Mouse (Mus musculus) frontal cortex, postnatal 25 days (tissue): Measurements from ENCODE around the gene Hoxa13.

Experiments
- DNase-seq, 2 experiments: peaks; one replicate each; pipeline ENCODE4 v3.0.0; 2022; ENCODE audit warnings: low spot score in 2 of 2

Hoxa13 gene

DNA sequence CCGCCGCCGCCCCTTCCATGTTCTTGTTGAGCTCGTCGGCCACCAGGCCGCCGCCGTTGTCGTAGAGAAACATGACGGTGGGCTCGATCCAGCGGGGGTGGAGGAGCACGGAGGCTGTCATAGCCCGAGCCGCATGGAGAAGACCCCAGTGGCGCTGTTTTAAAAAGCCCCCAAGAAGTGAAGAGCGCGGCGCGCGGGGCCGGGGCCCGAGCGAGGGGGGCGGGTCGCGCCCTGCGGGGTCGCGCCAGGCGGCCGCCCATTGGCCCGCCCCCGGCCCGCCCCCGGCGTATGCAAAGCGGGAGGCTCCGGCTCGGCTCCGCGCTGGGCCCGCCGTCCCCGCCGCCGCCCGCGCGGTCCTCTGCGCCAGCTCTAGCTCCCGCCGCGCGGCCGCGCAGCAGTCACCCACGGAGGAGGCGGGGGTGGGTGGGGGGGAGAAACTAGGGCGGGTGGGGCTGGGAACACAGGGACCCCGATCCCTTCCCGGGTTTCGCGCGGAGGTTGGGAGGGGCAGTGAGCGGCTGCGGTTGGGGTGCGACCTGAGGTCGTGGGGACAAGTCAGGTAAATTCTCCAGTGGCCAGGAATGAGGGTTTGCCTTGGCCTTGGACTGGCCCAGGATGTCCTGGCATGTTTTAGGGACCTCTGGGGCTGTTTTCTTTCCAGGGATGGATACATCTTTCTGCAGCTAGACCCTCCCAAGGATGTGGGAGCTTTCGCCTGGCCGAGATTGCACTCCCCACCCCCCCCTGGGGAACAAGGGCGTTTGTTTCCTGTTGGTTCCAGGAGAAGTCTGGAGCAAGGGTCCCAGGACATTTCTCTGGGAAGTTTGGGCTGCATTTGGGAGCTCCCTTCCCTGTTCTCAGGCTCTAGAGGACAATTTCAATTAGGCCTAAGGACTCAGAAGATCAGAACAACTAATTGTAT is at the start of gene Hoxa13:
Hoxa13 (minus strand) TSS at position 227 of the 922 bp plus-strand sequence.
- DNase-seq = no peak

GRCm38 (mm10) chr6:52310366-52310765 is 49.7 kb upstream of the Hoxa13 start:
- no peak for DNase-seq

- no peak for DNase-seq
Observed at GRCm38 (mm10) chr6:52309766-52310165, 49.1 kb upstream of the Hoxa13 start.

DNA sequence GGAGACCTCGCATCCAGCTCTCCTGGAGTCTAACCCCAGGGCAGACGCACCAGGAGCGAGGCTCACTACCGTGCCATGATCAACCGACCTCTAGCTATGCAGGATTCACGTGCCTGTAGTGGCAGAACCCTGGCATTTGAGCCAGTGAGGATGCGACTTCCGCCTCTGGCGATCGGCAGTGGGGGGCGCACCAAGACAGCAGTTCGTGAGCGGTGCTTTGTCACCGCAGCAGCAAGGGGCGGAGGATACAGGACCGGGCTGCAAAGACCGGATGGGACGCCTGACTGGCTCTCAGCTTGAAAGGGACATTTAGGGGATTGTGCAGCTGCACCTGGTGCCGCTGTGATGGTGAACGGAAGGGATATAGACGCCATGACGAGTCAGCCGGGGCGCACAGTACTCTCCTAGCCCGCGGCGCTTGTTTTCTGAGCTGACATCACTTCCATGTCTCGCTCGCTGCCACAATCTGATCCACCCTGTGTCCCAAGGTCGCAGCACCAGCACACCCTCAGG is 45.3 kb upstream of the Hoxa13 start:
- peak; percentile 48 to 53 for DNase-seq

DNA sequence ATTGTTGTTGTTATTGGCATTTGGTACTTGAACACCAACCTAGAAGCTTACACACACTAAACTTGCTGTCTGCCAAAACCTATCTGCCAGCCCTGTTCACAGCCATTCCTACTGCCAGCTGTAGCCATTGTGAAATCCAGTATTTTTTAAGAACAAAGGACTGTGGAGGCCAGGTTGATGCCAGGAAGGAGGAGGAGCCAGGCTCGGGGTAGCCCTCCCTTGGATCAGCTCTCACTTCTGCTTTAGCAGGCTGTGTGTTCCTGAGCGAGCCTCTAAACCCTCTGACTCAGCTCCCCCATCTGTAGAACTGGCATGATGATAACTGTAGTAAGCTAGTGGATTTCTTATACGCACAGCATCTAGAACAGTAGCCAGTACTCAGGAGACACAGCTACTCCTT is 42.7 kb upstream of the Hoxa13 start:
- DNase-seq = no peak

DNA sequence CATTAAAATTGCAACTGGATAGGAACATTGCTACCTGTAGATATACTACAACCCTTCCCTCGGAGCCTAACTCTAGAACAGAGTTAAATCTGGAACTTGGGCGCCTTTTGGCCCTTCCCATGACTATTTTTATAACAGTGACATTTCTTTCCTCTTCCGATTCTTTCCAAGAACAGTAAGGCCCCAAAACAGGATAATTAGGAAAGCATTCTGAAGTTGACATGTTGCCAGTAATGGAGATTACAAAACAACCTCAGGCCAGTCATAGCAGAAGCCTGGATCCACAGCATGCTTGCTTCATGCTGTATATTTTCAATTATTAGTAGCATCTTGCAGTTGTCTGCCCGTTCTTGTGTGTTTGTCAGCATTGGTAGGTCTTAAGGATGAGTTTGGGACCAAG is 40.1 kb upstream of the Hoxa13 start:
- DNase-seq = no peak

- no peak for DNase-seq
Observed at GRCm38 (mm10) chr6:52298511-52298910, 37.8 kb upstream of the Hoxa13 start.

DNA sequence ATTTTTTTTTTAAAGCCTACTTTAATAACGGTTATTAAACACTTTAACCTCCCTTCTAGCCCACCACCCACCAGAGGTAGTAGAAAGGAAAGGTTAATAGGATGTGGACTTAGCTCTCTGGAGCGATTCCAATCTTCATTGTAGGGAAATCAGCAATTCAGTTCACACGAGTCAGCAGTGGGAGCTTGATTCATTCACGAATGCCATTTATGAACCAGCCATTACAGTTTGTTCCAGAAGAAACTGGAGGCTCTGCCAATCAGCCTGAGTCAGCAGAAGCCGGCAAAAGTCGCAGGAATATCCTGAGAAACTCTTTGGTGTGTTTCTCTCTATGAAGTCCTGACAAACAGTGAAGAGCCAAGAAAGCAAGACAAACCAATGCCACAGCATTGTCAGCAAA is 33.9 kb upstream of the Hoxa13 start:
- DNase-seq = no peak

DNA sequence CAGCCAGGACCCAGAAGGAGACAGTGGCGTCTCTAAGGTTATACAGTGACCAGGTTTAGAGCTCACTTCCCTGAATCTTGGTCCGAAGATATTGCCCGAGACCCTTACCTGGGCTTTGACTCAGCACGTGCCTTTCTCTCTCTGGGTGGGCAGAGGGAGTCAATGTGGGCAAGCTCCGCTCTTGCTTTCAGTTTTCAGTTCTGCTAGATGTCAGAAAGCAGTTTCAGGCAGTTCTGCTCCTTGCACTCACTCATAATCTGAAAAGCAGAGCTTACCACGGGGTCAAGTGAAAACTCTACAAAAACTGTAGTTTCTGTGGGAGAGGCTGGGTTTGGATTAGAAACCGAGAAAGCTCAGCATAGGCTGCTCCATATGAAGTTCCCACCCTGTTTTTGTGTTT is 31.6 kb upstream of the Hoxa13 start:
- no peak for DNase-seq

GRCm38 (mm10) chr6:52291021-52291860 is 30.6 kb upstream of the Hoxa13 start:
- DNase-seq = no peak

- DNase-seq = no peak
Observed at GRCm38 (mm10) chr6:52290186-52290585, 29.5 kb upstream of the Hoxa13 start.

DNA sequence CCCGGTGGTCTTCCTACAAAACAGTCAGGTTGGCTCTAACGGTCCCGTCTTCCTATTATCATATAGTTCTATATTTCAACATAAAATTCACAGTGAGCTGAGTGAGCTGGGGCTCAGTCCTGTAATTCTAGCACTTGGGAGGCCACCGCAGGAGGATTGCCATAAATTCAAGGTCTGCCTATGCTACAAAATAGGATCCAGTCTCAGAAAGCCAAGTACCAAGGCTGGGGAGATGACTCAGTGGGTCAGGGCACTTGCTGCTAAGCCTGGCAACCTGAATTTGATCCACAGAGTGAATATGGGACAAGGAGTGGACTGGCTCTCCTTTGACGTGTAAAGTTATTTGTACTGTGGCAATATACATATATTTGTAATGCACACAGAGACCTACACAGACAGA is 23.2 kb upstream of the Hoxa13 start:
- DNase-seq = no peak

- no peak for DNase-seq
Observed at GRCm38 (mm10) chr6:52281084-52281483, 20.4 kb upstream of the Hoxa13 start.

DNA sequence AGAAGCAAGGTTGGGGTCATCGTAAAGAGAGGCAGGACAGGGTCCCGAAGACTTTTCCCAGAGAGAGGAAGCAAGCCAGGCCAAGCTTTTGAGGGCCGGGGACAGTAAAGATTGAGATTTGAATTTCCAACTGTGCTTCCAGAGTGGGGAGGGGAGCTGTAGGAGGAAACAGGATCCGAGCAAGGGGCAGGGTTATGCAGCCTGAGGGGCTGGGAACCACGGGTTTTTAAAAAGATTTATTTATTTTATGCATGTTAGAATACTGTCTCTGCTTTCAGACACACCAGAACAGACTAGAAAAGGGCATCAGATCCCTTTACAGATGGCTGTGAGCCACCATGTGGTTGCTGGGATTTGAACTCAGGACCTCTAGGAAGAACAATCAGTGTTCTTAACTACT is 16.2 kb upstream of the Hoxa13 start:
- no peak for DNase-seq

DNA sequence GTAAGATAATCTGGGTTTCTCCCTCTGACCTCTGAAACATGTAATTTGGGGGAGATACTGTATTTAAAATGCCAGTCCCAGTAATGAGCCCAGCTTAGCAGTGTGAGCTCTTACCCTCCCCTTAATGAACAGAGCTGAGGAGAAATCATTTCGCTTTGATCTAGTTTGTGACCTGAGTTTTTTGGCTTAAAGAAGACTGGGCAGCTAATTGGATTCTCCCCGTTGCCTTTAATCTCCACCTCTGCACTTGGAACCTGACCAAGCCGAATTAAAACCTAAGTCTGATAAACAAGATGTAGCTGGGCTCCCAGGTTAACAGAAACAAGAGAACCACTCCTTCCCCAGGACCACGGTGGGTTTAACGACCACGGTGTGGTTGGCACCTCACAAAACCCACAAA is 15.7 kb upstream of the Hoxa13 start:
- DNase-seq = no peak

GRCm38 (mm10) chr6:52275563-52276280 is 15.0 kb upstream of the Hoxa13 start:
- DNase-seq = no peak

- DNase-seq = no peak
Observed at GRCm38 (mm10) chr6:52274576-52274975, 13.9 kb upstream of the Hoxa13 start.

GRCm38 (mm10) chr6:52273656-52274280 is 13.1 kb upstream of the Hoxa13 start:
- DNase-seq = no peak

GRCm38 (mm10) chr6:52272766-52273655 is 12.3 kb upstream of the Hoxa13 start:
- DNase-seq = no peak
